Mouse (Mus musculus): ENCODE results near the gene Reg4. TPM values are rescaled to one million over a fixed set of nuclear protein-coding genes. Genes with fewer than 3 reads are reported as not detected.

Gene Reg4
- not detected in 2 replicates for polyA plus RNA-seq (2016; fragmentation: Nextera tagmentation; extraction: Ambion mirVana)

GRCm38 (mm10) chr3:98221856-98222255 is at the start of gene Reg4:
TSS of gene Reg4 (plus strand) at chr3:98222156.
- Histone ChIP-seq H3K4me1 (no peaks in the 10 kb centered on the region), H3K36me3 (no peaks in the 10 kb centered on the region), H3K4me3 (no peak within 1 kb of the TSS), H3K9ac (no peak within 1 kb of the TSS), H3K27me3 (replicated peaks) (no peaks in the 10 kb centered on the region), H3K27ac (no peak within 1 kb of the TSS), H3K9me3 (no peaks in the 10 kb centered on the region), H3K4me2 (replicated peaks) (no peak within 1 kb of the TSS)
- WGBS = 88% methylated on average over 8 of the region's 8 CpGs
- no peak for ATAC-seq (ENCODE audit: low FRiP score, low read depth)

- H3K27me3 ChIP-seq (replicated peaks) = no peaks in the 10 kb centered on the region
- no peak overlapping the region for H3K4me2 ChIP-seq (replicated peaks)
- H3K4me3 ChIP-seq = no peak overlapping the region
- H3K4me1 ChIP-seq = no peaks in the 10 kb centered on the region
- no peak overlapping the region for H3K9ac ChIP-seq
- WGBS = 87% methylated on average over 4 of the region's 4 CpGs
- no peaks in the 10 kb centered on the region for H3K9me3 ChIP-seq
- no peak for ATAC-seq (ENCODE audit: low FRiP score, low read depth)
- no peak overlapping the region for H3K27ac ChIP-seq
- no peaks in the 10 kb centered on the region for H3K36me3 ChIP-seq
Observed at GRCm38 (mm10) chr3:98178340-98178739, 43.6 kb upstream of the Reg4 start.

- Histone ChIP-seq H3K36me3 (no peaks in the 10 kb centered on the region), H3K4me3 (no peak overlapping the region), H3K27ac (no peak overlapping the region), H3K4me2 (replicated peaks) (no peak overlapping the region), H3K4me1 (no peaks in the 10 kb centered on the region), H3K9ac (no peak overlapping the region), H3K27me3 (replicated peaks) (no peaks in the 10 kb centered on the region), H3K9me3 (no peaks in the 10 kb centered on the region)
- 22% methylated on average over 7 of the region's 7 CpGs for WGBS
- ATAC-seq (ENCODE audit: low FRiP score, low read depth) = no peak
Observed at GRCm38 (mm10) chr3:98180805-98181204, 41.2 kb upstream of the Reg4 start.

GRCm38 (mm10) chr3:98185163-98185714 is 36.7 kb upstream of the Reg4 start:
- no peak overlapping the region for H3K9ac ChIP-seq
- H3K4me3 ChIP-seq = no peak overlapping the region
- 52% methylated on average over 10 of the region's 10 CpGs for WGBS
- no peaks in the 10 kb centered on the region for H3K36me3 ChIP-seq
- no peak for ATAC-seq (ENCODE audit: low FRiP score, low read depth)
- H3K27me3 ChIP-seq (replicated peaks) = no peaks in the 10 kb centered on the region
- no peak overlapping the region for H3K4me2 ChIP-seq (replicated peaks)
- no peak overlapping the region for H3K27ac ChIP-seq
- H3K4me1 ChIP-seq = no peaks in the 10 kb centered on the region
- no peaks in the 10 kb centered on the region for H3K9me3 ChIP-seq

GRCm38 (mm10) chr3:98187777-98188176 is 34.2 kb upstream of the Reg4 start:
- no peak overlapping the region for H3K9ac ChIP-seq
- H3K36me3 ChIP-seq = no peaks in the 10 kb centered on the region
- H3K4me3 ChIP-seq = no peak overlapping the region
- no peak for ATAC-seq (ENCODE audit: low FRiP score, low read depth)
- 90% methylated on average over 3 of the region's 3 CpGs for WGBS
- no peaks in the 10 kb centered on the region for H3K4me1 ChIP-seq
- no peak overlapping the region for H3K27ac ChIP-seq
- no peaks in the 10 kb centered on the region for H3K27me3 ChIP-seq (replicated peaks)
- H3K4me2 ChIP-seq (replicated peaks) = no peak overlapping the region
- H3K9me3 ChIP-seq = no peaks in the 10 kb centered on the region

- no peaks in the 10 kb centered on the region for H3K36me3 ChIP-seq
- H3K9ac ChIP-seq = no peak overlapping the region
- peaks cover 12% of the 10 kb centered on the region for H3K4me1 ChIP-seq
- no peaks in the 10 kb centered on the region for H3K27me3 ChIP-seq (replicated peaks)
- H3K4me3 ChIP-seq = no peak overlapping the region
- 0 out of 2 replicates have a peak overlapping the region, but pooled peaks have one; percentile 15 for H3K4me2 ChIP-seq (replicated peaks)
- WGBS = 13% methylated on average over 9 of the region's 9 CpGs
- ATAC-seq (ENCODE audit: low FRiP score, low read depth) = no peak
- H3K9me3 ChIP-seq = no peaks in the 10 kb centered on the region
- H3K27ac ChIP-seq = no peak overlapping the region
Observed at GRCm38 (mm10) chr3:98197711-98198532, 24.0 kb upstream of the Reg4 start.

- no peaks in the 10 kb centered on the region for H3K9me3 ChIP-seq
- no peak for ATAC-seq (ENCODE audit: low FRiP score, low read depth)
- H3K9ac ChIP-seq = no peak overlapping the region
- H3K4me1 ChIP-seq = peaks cover 12% of the 10 kb centered on the region
- H3K27me3 ChIP-seq (replicated peaks) = no peaks in the 10 kb centered on the region
- H3K4me3 ChIP-seq = no peak overlapping the region
- 82% methylated on average over 5 of the region's 5 CpGs for WGBS
- no peak overlapping the region for H3K27ac ChIP-seq
- H3K36me3 ChIP-seq = no peaks in the 10 kb centered on the region
- H3K4me2 ChIP-seq (replicated peaks) = no peak overlapping the region
Observed at GRCm38 (mm10) chr3:98199747-98200146, 22.2 kb upstream of the Reg4 start.

GRCm38 (mm10) chr3:98203282-98203681 is 18.7 kb upstream of the Reg4 start:
- H3K9ac ChIP-seq = no peak overlapping the region
- H3K9me3 ChIP-seq = no peaks in the 10 kb centered on the region
- H3K27ac ChIP-seq = no peak overlapping the region
- no peaks in the 10 kb centered on the region for H3K36me3 ChIP-seq
- H3K4me2 ChIP-seq (replicated peaks) = no peak overlapping the region
- 69% methylated on average over 5 of the region's 5 CpGs for WGBS
- no peaks in the 10 kb centered on the region for H3K27me3 ChIP-seq (replicated peaks)
- H3K4me3 ChIP-seq = no peak overlapping the region
- no peak for ATAC-seq (ENCODE audit: low FRiP score, low read depth)
- peaks cover 2% of the 10 kb centered on the region; the same call in 1 of the 2 replicates for H3K4me1 ChIP-seq

- Histone ChIP-seq H3K4me1 (no peaks in the 10 kb centered on the region), H3K4me2 (replicated peaks) (no peak overlapping the region), H3K27ac (no peak overlapping the region), H3K36me3 (no peaks in the 10 kb centered on the region), H3K9me3 (no peaks in the 10 kb centered on the region), H3K4me3 (no peak overlapping the region), H3K27me3 (replicated peaks) (no peaks in the 10 kb centered on the region), H3K9ac (no peak overlapping the region)
- WGBS = 65% methylated on average over 3 of the region's 3 CpGs
- no peak for ATAC-seq (ENCODE audit: low FRiP score, low read depth)
Observed at GRCm38 (mm10) chr3:98206977-98207376, 15.0 kb upstream of the Reg4 start.

- no peak overlapping the region for H3K9ac ChIP-seq
- no peak overlapping the region for H3K4me2 ChIP-seq (replicated peaks)
- no peaks in the 10 kb centered on the region for H3K9me3 ChIP-seq
- no peaks in the 10 kb centered on the region for H3K27me3 ChIP-seq (replicated peaks)
- H3K27ac ChIP-seq = no peak overlapping the region
- ATAC-seq (ENCODE audit: low FRiP score, low read depth) = no peak
- H3K4me1 ChIP-seq = no peaks in the 10 kb centered on the region
- no peak overlapping the region for H3K4me3 ChIP-seq
- WGBS = 80% methylated on average over 4 of the region's 4 CpGs
- no peaks in the 10 kb centered on the region for H3K36me3 ChIP-seq
Observed at GRCm38 (mm10) chr3:98209161-98209560, 12.8 kb upstream of the Reg4 start.

GRCm38 (mm10) chr3:98210860-98211259 is 11.1 kb upstream of the Reg4 start:
- Histone ChIP-seq H3K27ac (no peak overlapping the region), H3K4me3 (no peak overlapping the region), H3K36me3 (no peaks in the 10 kb centered on the region), H3K4me2 (replicated peaks) (no peak overlapping the region), H3K27me3 (replicated peaks) (no peaks in the 10 kb centered on the region), H3K4me1 (no peaks in the 10 kb centered on the region), H3K9ac (no peak overlapping the region), H3K9me3 (no peaks in the 10 kb centered on the region)
- 78% methylated on average over 10 of the region's 10 CpGs for WGBS
- ATAC-seq (ENCODE audit: low FRiP score, low read depth) = no peak

- WGBS = 71% methylated on average over 7 of the region's 7 CpGs
- Histone ChIP-seq H3K9ac (no peak overlapping the region), H3K4me3 (no peak overlapping the region), H3K27ac (no peak overlapping the region), H3K9me3 (no peaks in the 10 kb centered on the region), H3K4me1 (no peaks in the 10 kb centered on the region), H3K4me2 (replicated peaks) (no peak overlapping the region), H3K27me3 (replicated peaks) (no peaks in the 10 kb centered on the region), H3K36me3 (no peaks in the 10 kb centered on the region)
- no peak; the same call in 1 of the 2 replicates for ATAC-seq (ENCODE audit: low FRiP score, low read depth)
Observed at GRCm38 (mm10) chr3:98211301-98212081, 10.5 kb upstream of the Reg4 start.

All from neural tube, embryonic 12.5 days (tissue).